Mouse (Mus musculus): Measurements from ENCODE around the gene Vps45.
"Not testable (repeated sequence)": the region's sequence is repeated elsewhere in the genome, so short reads cannot be mapped to it uniquely, and the experiment has no call there.

Vps45 gene

GRCm38 (mm10) chr3:95977587-95977986, 80.7 kb downstream of the Vps45 start:
- in situ Hi-C loops (cut with MboI, MseI) = loop anchor here (5.0 kb wide), 1 partner anchor 65 kb away; no protein-coding TSS in a partner anchor

- in situ Hi-C loops (cut with MboI, MseI) = loop anchor here (5.0 kb wide), 1 partner anchor 65 kb away; no protein-coding TSS in a partner anchor
These were observed 81.2 kb downstream of the Vps45 start for GRCm38 (mm10) chr3:95977079-95977478.

GRCm38 (mm10) chr3:95972873-95973634, 85.2 kb downstream of the Vps45 start:
- in situ Hi-C loops (cut with MboI, MseI) = no loop called here

- in situ Hi-C loops (cut with MboI, MseI) = no loop called here
These were observed 85.9 kb downstream of the Vps45 start for GRCm38 (mm10) chr3:95972251-95972872.

GRCm38 (mm10) chr3:95970661-95971060, 87.6 kb downstream of the Vps45 start:
- in situ Hi-C loops (cut with MboI, MseI) = not testable (repeated sequence)

GRCm38 (mm10) chr3:95969277-95969676, 89.0 kb downstream of the Vps45 start:
- in situ Hi-C loops (cut with MboI, MseI) = no loop called here

- in situ Hi-C loops (cut with MboI, MseI) = no loop called here
These were observed 92.5 kb downstream of the Vps45 start for GRCm38 (mm10) chr3:95965518-95966451.

- in situ Hi-C loops (cut with MboI, MseI) = loop anchor here (5.0 kb wide), 2 partner anchors 94 to 184 kb away; partner anchors contain the start of gene Vps45
These were observed 94.6 kb downstream of the Vps45 start for GRCm38 (mm10) chr3:95963681-95964080.

GRCm38 (mm10) chr3:95963230-95963629, 95.0 kb downstream of the Vps45 start:
- in situ Hi-C loops (cut with MboI, MseI) = loop anchor here (5.0 kb wide), 2 partner anchors 94 to 184 kb away; partner anchors contain the start of gene Vps45

- in situ Hi-C loops (cut with MboI, MseI) = loop anchor here (5.0 kb wide), 2 partner anchors 95 to 185 kb away; partner anchors contain the start of gene Vps45
These were observed 96.1 kb downstream of the Vps45 start for GRCm38 (mm10) chr3:95962182-95962581.

- in situ Hi-C loops (cut with MboI, MseI) = loop anchor here (5.0 kb wide), 2 partner anchors 97 to 187 kb away; partner anchors contain the start of gene Vps45
These were observed 98.5 kb downstream of the Vps45 start for GRCm38 (mm10) chr3:95959807-95960206.

GRCm38 (mm10) chr3:95959082-95959481, 99.2 kb downstream of the Vps45 start:
- in situ Hi-C loops (cut with MboI, MseI) = no loop called here

- in situ Hi-C loops (cut with MboI, MseI) = no loop called here
These were observed 100.7 kb downstream of the Vps45 start for GRCm38 (mm10) chr3:95957359-95958148.

GRCm38 (mm10) chr3:95955318-95955717, 102.9 kb downstream of the Vps45 start:
- in situ Hi-C loops (cut with MboI, MseI) = no loop called here

GRCm38 (mm10) chr3:95954648-95955173, 103.6 kb downstream of the Vps45 start:
- in situ Hi-C loops (cut with MboI, MseI) = not testable (repeated sequence)

- in situ Hi-C loops (cut with MboI, MseI) = no loop called here
These were observed 104.7 kb downstream of the Vps45 start for GRCm38 (mm10) chr3:95953522-95953921.

GRCm38 (mm10) chr3:95953023-95953422, 105.2 kb downstream of the Vps45 start:
- in situ Hi-C loops (cut with MboI, MseI) = no loop called here

- in situ Hi-C loops (cut with MboI, MseI) = not testable (repeated sequence)
These were observed 106.7 kb downstream of the Vps45 start for GRCm38 (mm10) chr3:95951566-95951965.

GRCm38 (mm10) chr3:95950763-95951551, 107.3 kb downstream of the Vps45 start:
- in situ Hi-C loops (cut with MboI, MseI) = no loop called here

All from T-helper 1 cell (primary cell).